Mouse (Mus musculus): ENCODE results near the gene Plvap. TPM values are rescaled to one million over a fixed set of nuclear protein-coding genes. Genes with fewer than 3 reads are reported as not detected.

Gene Plvap
- polyA plus RNA-seq, 1 experiment from 2014 or later: 109 TPM

GRCm38 (mm10) chr8:71476099-71476940 lies 35.2 kb downstream of the Plvap start:
- no peaks in the 10 kb centered on the region for H3K9me3 ChIP-seq (ENCODE audit: control insufficient read depth)
- no peaks in the 10 kb centered on the region; the same call in 1 of the 2 replicates for H3K4me1 ChIP-seq (replicated peaks; ENCODE audit: control insufficient read depth, insufficient read depth, low read length)

GRCm38 (mm10) chr8:71475702-71476075 lies 35.9 kb downstream of the Plvap start:
- Histone ChIP-seq H3K36me3 (ENCODE audit: control insufficient read depth, insufficient read depth) (peaks cover 35% of the 10 kb centered on the region), H3K4me2 (replicated peaks; ENCODE audit: low read depth) (peak overlapping the region; percentile 85), H3K4me1 (replicated peaks; ENCODE audit: control insufficient read depth, insufficient read depth, low read length) (no peaks in the 10 kb centered on the region; the same call in 1 of the 2 replicates), H3K9me3 (ENCODE audit: control insufficient read depth) (no peaks in the 10 kb centered on the region), H3K27me3 (replicated peaks; ENCODE audit: control insufficient read depth, insufficient read depth, low read length) (no peaks in the 10 kb centered on the region), H3K4me3 (ENCODE audit: low read depth, low read length) (peak overlapping the region; percentile 65), H3K9ac (ENCODE audit: low read depth, low read length) (0 out of 2 replicates have a peak overlapping the region, but pooled peaks have one; percentile 64), H3K27ac (ENCODE audit: low read depth, low read length) (no peak overlapping the region; the same call in 1 of the 2 replicates)
- WGBS: 22% methylated on average over 4 of the region's 4 CpGs
- no peak for ATAC-seq
- TF ChIP-seq CTCF (IDR thresholded peaks at IDR 0.05; ENCODE audit: low read depth): no peak

More at GRCm38 (mm10) chr8:71476099-71476940, 35.2 kb downstream of the Plvap start:
- Histone ChIP-seq H3K4me3 (ENCODE audit: low read depth, low read length) (peak overlapping the region; percentile 65), H3K9ac (ENCODE audit: low read depth, low read length) (peak overlapping the region; percentile 64), H3K27me3 (replicated peaks; ENCODE audit: control insufficient read depth, insufficient read depth, low read length) (no peaks in the 10 kb centered on the region), H3K36me3 (ENCODE audit: control insufficient read depth, insufficient read depth) (peaks cover 33% of the 10 kb centered on the region), H3K27ac (ENCODE audit: low read depth, low read length) (peak overlapping the region; percentile 80), H3K4me2 (replicated peaks; ENCODE audit: low read depth) (peak overlapping the region; percentile 85)
- TF ChIP-seq CTCF (IDR thresholded peaks at IDR 0.05; ENCODE audit: low read depth): peak; percentile 53
- WGBS: under 1% methylated on average over 101 of the region's 121 CpGs
- ATAC-seq: peak; percentile 73

GRCm38 (mm10) chr8:71474785-71475701 lies 36.5 kb downstream of the Plvap start:
- Histone ChIP-seq H3K27me3 (replicated peaks; ENCODE audit: control insufficient read depth, insufficient read depth, low read length) (no peaks in the 10 kb centered on the region), H3K36me3 (ENCODE audit: control insufficient read depth, insufficient read depth) (peaks cover 35% of the 10 kb centered on the region), H3K27ac (ENCODE audit: low read depth, low read length) (no peak overlapping the region), H3K9ac (ENCODE audit: low read depth, low read length) (no peak overlapping the region), H3K4me3 (ENCODE audit: low read depth, low read length) (no peak overlapping the region), H3K4me2 (replicated peaks; ENCODE audit: low read depth) (no peak overlapping the region), H3K9me3 (ENCODE audit: control insufficient read depth) (no peaks in the 10 kb centered on the region), H3K4me1 (replicated peaks; ENCODE audit: control insufficient read depth, insufficient read depth, low read length) (no peaks in the 10 kb centered on the region; the same call in 1 of the 2 replicates)
- WGBS: 90% methylated on average over 25 of the region's 25 CpGs
- ATAC-seq: no peak
- no peak for TF ChIP-seq CTCF (IDR thresholded peaks at IDR 0.05; ENCODE audit: low read depth)

- H3K9me3 ChIP-seq (ENCODE audit: control insufficient read depth): no peaks in the 10 kb centered on the region
- no peak overlapping the region for H3K9ac ChIP-seq (ENCODE audit: low read depth, low read length)
- no peak overlapping the region for H3K4me2 ChIP-seq (replicated peaks; ENCODE audit: low read depth)
- WGBS: 94% methylated on average over 18 of the region's 18 CpGs
- no peaks in the 10 kb centered on the region for H3K27me3 ChIP-seq (replicated peaks; ENCODE audit: control insufficient read depth, insufficient read depth, low read length)
- no peak overlapping the region for H3K4me3 ChIP-seq (ENCODE audit: low read depth, low read length)
- no peak for ATAC-seq
- H3K4me1 ChIP-seq (replicated peaks; ENCODE audit: control insufficient read depth, insufficient read depth, low read length): peaks cover 3% of the 10 kb centered on the region; the same call in 1 of the 2 replicates
- no peak for TF ChIP-seq CTCF (IDR thresholded peaks at IDR 0.05; ENCODE audit: low read depth)
- H3K36me3 ChIP-seq (ENCODE audit: control insufficient read depth, insufficient read depth): peaks cover 35% of the 10 kb centered on the region
- H3K27ac ChIP-seq (ENCODE audit: low read depth, low read length): no peak overlapping the region
These were observed 37.2 kb downstream of the Plvap start for GRCm38 (mm10) chr8:71474344-71474743.

- Histone ChIP-seq H3K4me3 (ENCODE audit: low read depth, low read length) (no peak overlapping the region), H3K9me3 (ENCODE audit: control insufficient read depth) (no peaks in the 10 kb centered on the region), H3K9ac (ENCODE audit: low read depth, low read length) (no peak overlapping the region), H3K27me3 (replicated peaks; ENCODE audit: control insufficient read depth, insufficient read depth, low read length) (no peaks in the 10 kb centered on the region), H3K4me2 (replicated peaks; ENCODE audit: low read depth) (no peak overlapping the region), H3K27ac (ENCODE audit: low read depth, low read length) (no peak overlapping the region), H3K36me3 (ENCODE audit: control insufficient read depth, insufficient read depth) (peaks cover 31% of the 10 kb centered on the region), H3K4me1 (replicated peaks; ENCODE audit: control insufficient read depth, insufficient read depth, low read length) (peaks cover 3% of the 10 kb centered on the region; the same call in 1 of the 2 replicates)
- WGBS: 84% methylated on average over 8 of the region's 8 CpGs
- TF ChIP-seq CTCF (IDR thresholded peaks at IDR 0.05; ENCODE audit: low read depth): peak; percentile 54
- ATAC-seq: no peak
These were observed 38.8 kb downstream of the Plvap start for GRCm38 (mm10) chr8:71472601-71473386.

Measured in intestine, postnatal 0 days (tissue).